Comparison of ENCODE assay signal across 24 mouse cellular contexts in genomic region chr7:91525859-91526258, GRCm38 (mm10).
DNase-seq lines count a peak whose midpoint lies in the region; ATAC-seq and TF ChIP-seq lines count a peak whose summit lies in the region.
"Had no signal": no experiment of that assay in that cellular context is flagged by ENCODE, and none has a peak within 500 bp of the region (broad histone marks: within the 10 kb centered on the region; RNA-seq: fewer than 3 reads in every experiment).

No protein-coding gene starts in this region.

- H3K4me2 ChIP-seq in neural tube, embryonic 14.5 days (ENCODE audit: low read depth, low read length): no peak overlapping the region
- H3K4me2 ChIP-seq in neural tube, embryonic 15.5 days: no peak overlapping the region
- H3K4me2 ChIP-seq: embryonic facial prominence, embryonic 15.5 days; heart, embryonic 11.5 days; hindbrain, embryonic 12.5 days; hindbrain, embryonic 15.5 days had no signal

- H3K36me3 ChIP-seq in neural tube, embryonic 14.5 days (ENCODE audit: control insufficient read depth, insufficient read depth, low read length): no peaks in the 10 kb centered on the region
- H3K36me3 ChIP-seq in neural tube, embryonic 15.5 days: no peaks in the 10 kb centered on the region
- H3K36me3 ChIP-seq: embryonic facial prominence, embryonic 15.5 days; hindbrain, embryonic 12.5 days; hindbrain, embryonic 15.5 days had no signal

- no peaks in the 10 kb centered on the region for H3K9me3 ChIP-seq in neural tube, embryonic 14.5 days (ENCODE audit: control insufficient read depth, low read length)
- no peaks in the 10 kb centered on the region for H3K9me3 ChIP-seq in neural tube, embryonic 15.5 days (replicated peaks)
- H3K9me3 ChIP-seq: embryonic facial prominence, embryonic 15.5 days; hindbrain, embryonic 12.5 days; hindbrain, embryonic 15.5 days had no signal

- DNase-seq in layer of hippocampus, adult 2 months (ENCODE audit: low spot score in 2 of 2): no peak
- no peak for DNase-seq in layer of hippocampus, adult 8-10 months (ENCODE audit: low spot score in 2 of 2)
- no peak for DNase-seq in neural tube, embryonic 10.5 days (ENCODE audit: extremely low spot score, low spot score)
- no peak for DNase-seq in lung, adult 2 months
- DNase-seq: adrenal gland, adult 2 months; adrenal gland, postnatal 14 days; B cell, adult 2 months; cerebellum, adult 11 months; cerebellum, adult 8-10 months; cerebellum, postnatal 10 days; cerebellum, postnatal 36 days; embryo, embryonic 11 days; forebrain, postnatal 0 days; gastrocnemius, adult 2 months; gastrocnemius, postnatal 14 days; heart, adult 11 months had no signal

- no peak for TF ChIP-seq POLR2A in lung, adult 2 months (IDR thresholded peaks at IDR 0.05; ENCODE audit: borderline replicate concordance, extremely low read depth, low read depth, low read length)

- no peaks in the 10 kb centered on the region for H3K4me1 ChIP-seq in neural tube, embryonic 14.5 days (ENCODE audit: control insufficient read depth, insufficient read depth, low read length)
- no peaks in the 10 kb centered on the region for H3K4me1 ChIP-seq in neural tube, embryonic 15.5 days
- no peaks in the 10 kb centered on the region for H3K4me1 ChIP-seq in lung, adult 2 months (ENCODE audit: control insufficient read depth, insufficient read depth, low read length)
- H3K4me1 ChIP-seq: embryonic facial prominence, embryonic 15.5 days; hindbrain, embryonic 12.5 days; hindbrain, embryonic 15.5 days had no signal

- 50% methylated on average over 1 of the region's 1 CpGs for WGBS in neural tube, embryonic 14.5 days
- WGBS in neural tube, embryonic 15.5 days: 59% methylated on average over 1 of the region's 1 CpGs
- WGBS in lung, adult 2 months: 89% methylated on average over 1 of the region's 1 CpGs

- 0 out of 2 replicates have a peak, but pooled peaks have one; percentile 17 for ATAC-seq in neural tube, embryonic 14.5 days (ENCODE audit: low read depth)
- 0 out of 2 replicates have a peak, but pooled peaks have one; percentile 38 for ATAC-seq in neural tube, embryonic 15.5 days (ENCODE audit: low FRiP score)
- ATAC-seq: CD4-positive, CD25-positive, alpha-beta regulatory T cell, adult 4 months; forebrain, embryonic 14.5 days; forebrain, postnatal 0 days had no signal

- TF ChIP-seq CTCF in layer of hippocampus, adult 2 months (conservative IDR thresholded peaks at IDR 0.05): no peak
- TF ChIP-seq CTCF in lung, adult 2 months (IDR thresholded peaks at IDR 0.05; ENCODE audit: insufficient read depth, low read length): no peak

- H3K27me3 ChIP-seq in neural tube, embryonic 14.5 days (ENCODE audit: control insufficient read depth, insufficient read depth, low read length): no peaks in the 10 kb centered on the region
- H3K27me3 ChIP-seq in neural tube, embryonic 15.5 days (replicated peaks): no peaks in the 10 kb centered on the region
- H3K27me3 ChIP-seq: embryonic facial prominence, embryonic 15.5 days; hindbrain, embryonic 12.5 days; hindbrain, embryonic 15.5 days had no signal

- H3K27ac ChIP-seq in layer of hippocampus, adult 2 months: peak overlapping the region; percentile 6; the same call in 1 of the 2 replicates
- H3K27ac ChIP-seq in neural tube, embryonic 14.5 days (ENCODE audit: low read depth, low read length): no peak overlapping the region
- no peak overlapping the region for H3K27ac ChIP-seq in neural tube, embryonic 15.5 days (replicated peaks)
- H3K27ac ChIP-seq: embryonic facial prominence, embryonic 15.5 days; gastrocnemius, adult 2 months; hindbrain, embryonic 12.5 days; hindbrain, embryonic 15.5 days had no signal

- H3K4me3 ChIP-seq in layer of hippocampus, adult 2 months: no peak overlapping the region
- no peak overlapping the region for H3K4me3 ChIP-seq in neural tube, embryonic 14.5 days (ENCODE audit: low read depth, low read length)
- no peak overlapping the region for H3K4me3 ChIP-seq in neural tube, embryonic 15.5 days (replicated peaks)
- no peak overlapping the region for H3K4me3 ChIP-seq in lung, adult 2 months (replicated peaks; ENCODE audit: extremely low read depth, low read depth, low read length)
- H3K4me3 ChIP-seq: embryonic facial prominence, embryonic 15.5 days; gastrocnemius, adult 2 months; hindbrain, embryonic 12.5 days; hindbrain, embryonic 15.5 days had no signal

- H3K9ac ChIP-seq in neural tube, embryonic 14.5 days (replicated peaks; ENCODE audit: low read depth, low read length): no peak overlapping the region
- H3K9ac ChIP-seq in neural tube, embryonic 15.5 days (replicated peaks): no peak overlapping the region
- H3K9ac ChIP-seq: embryonic facial prominence, embryonic 15.5 days; forebrain, postnatal 0 days; hindbrain, embryonic 12.5 days; hindbrain, embryonic 15.5 days had no signal
